Mouse (Mus musculus): Measurements from ENCODE around the gene Rap2a. TPM values are rescaled to one million over a fixed set of nuclear protein-coding genes. Genes with fewer than 3 reads are reported as not detected.

Gene Rap2a
- total and polyA plus RNA-seq, 3 experiments, result 1.3 to 1.5 (median 1.4) TPM

DNA sequence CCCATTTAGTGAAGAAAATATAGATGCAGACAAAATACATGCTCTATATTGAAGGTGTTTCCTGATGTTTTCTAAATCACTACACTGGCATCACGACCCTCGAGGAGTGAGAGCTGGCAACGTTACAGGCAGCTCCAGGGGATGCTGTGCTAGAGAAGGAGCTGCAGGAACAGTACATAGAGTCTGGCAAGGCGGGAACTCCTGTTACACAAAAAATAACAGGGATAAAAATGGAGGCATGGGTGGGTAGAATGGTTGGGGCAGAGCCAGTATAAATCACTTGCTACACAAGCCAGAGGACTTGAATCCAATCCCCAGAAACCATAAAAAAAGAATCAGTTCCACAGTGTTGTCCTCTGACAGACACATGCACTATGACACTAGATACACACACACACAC lies 37.0 kb upstream of the Rap2a start:
- no peak for TF ChIP-seq NELFE (IDR thresholded peaks at IDR 0.05; ENCODE audit: low read depth, low read length)
- TF ChIP-seq BHLHE40 (IDR thresholded peaks at IDR 0.05; ENCODE audit: low read depth, low read length), result no peak
- TF ChIP-seq CHD1 (IDR thresholded peaks at IDR 0.05; ENCODE audit: low read depth, low read length), result no peak
- TF ChIP-seq IRF4 (IDR thresholded peaks at IDR 0.05; ENCODE audit: low read depth, low read length), result no peak
- no peak for TF ChIP-seq HCFC1 (IDR thresholded peaks at IDR 0.05; ENCODE audit: low read depth, low read length)
- no peak for TF ChIP-seq UBTF (IDR thresholded peaks at IDR 0.05; ENCODE audit: low read depth, low read length)
- TF ChIP-seq RCOR1 (conservative IDR thresholded peaks at IDR 0.05; ENCODE audit: low read depth, low read length), result no peak
- TF ChIP-seq CTCF (conservative IDR thresholded peaks at IDR 0.05 in 1 of 2, IDR thresholded peaks at IDR 0.05 in 1 of 2; ENCODE audit: low read depth in 2 of 2, low read length in 2 of 2), result no peak
- no peak for TF ChIP-seq TBP (conservative IDR thresholded peaks at IDR 0.05; ENCODE audit: low read depth, low read length)
- TF ChIP-seq SIN3A (IDR thresholded peaks at IDR 0.05; ENCODE audit: low read length), result no peak
- TF ChIP-seq ZKSCAN1 (IDR thresholded peaks at IDR 0.05; ENCODE audit: borderline replicate concordance, low read depth, low read length), result no peak
- no peak for TF ChIP-seq MEF2A (IDR thresholded peaks at IDR 0.05; ENCODE audit: borderline replicate concordance, low read depth, low read length)
- H3K9me3 ChIP-seq (replicated peaks; ENCODE audit: low read length), result no peaks in the 10 kb centered on the region
- DNase-seq (ENCODE audit: extremely low read depth), result no peak
- H3K27ac ChIP-seq (ENCODE audit: insufficient read depth, low read depth), result no peak overlapping the region
- no peak overlapping the region for H3K4me3 ChIP-seq (replicated peaks in 1 of 3; ENCODE audit: low read depth in 2 of 3, low read length in 2 of 3, poor library complexity in 1 of 3)
- H3K36me3 ChIP-seq (replicated peaks in 1 of 2; ENCODE audit: control insufficient read depth in 1 of 2, insufficient read depth in 1 of 2, low read length in 1 of 2), result peaks cover 0 to 4% of the 10 kb centered on the region in 2 experiments
- no peaks in the 10 kb centered on the region for H3K79me2 ChIP-seq (replicated peaks; ENCODE audit: control insufficient read depth, extremely low read depth, insufficient read depth, poor library complexity, severe bottlenecking)
- no peak overlapping the region for H3K4me2 ChIP-seq (ENCODE audit: insufficient read depth, low read depth, poor library complexity, severe bottlenecking)
- in situ Hi-C loops (cut with MboI; ENCODE audit: low pct_ligation_motif_present, low pct_unique_long_range_greater_than_20kb, low sequenced_read_pairs), result no loop called here
- no peak overlapping the region for H3K9ac ChIP-seq (ENCODE audit: insufficient read depth, low read depth)
- no peaks in the 10 kb centered on the region for H3K27me3 ChIP-seq (replicated peaks)
- no peaks in the 10 kb centered on the region for H3K4me1 ChIP-seq (ENCODE audit: control insufficient read depth in 1 of 2, insufficient read depth in 2 of 2)
- dilution Hi-C loops (cut with MboI; ENCODE audit: extremely low pct_ligation_motif_present, extremely low pct_unique_long_range_greater_than_20kb, low sequenced_read_pairs), result no loop called here

DNA sequence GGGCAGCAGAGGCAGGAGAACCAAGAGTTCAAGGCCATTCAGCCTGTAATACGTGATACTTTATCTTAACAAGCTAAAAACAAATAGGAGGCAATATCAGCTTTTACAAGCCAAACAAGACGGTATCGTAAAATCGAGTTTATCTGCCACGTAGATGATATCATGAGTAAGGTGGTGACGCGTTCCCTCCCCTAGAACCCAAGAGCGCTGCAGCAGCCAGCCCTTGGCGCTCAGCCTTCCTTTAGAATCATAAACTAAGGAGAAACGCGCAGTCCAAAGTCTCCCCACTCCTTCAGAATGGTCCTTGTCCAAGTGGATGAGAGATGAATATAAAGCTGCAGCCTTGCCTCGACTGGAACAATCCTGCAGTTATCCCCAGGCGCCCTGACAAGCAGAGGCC lies 36.4 kb upstream of the Rap2a start:
- in situ Hi-C loops (cut with MboI; ENCODE audit: low pct_ligation_motif_present, low pct_unique_long_range_greater_than_20kb, low sequenced_read_pairs) (no loop called here), dilution Hi-C loops (cut with MboI; ENCODE audit: extremely low pct_ligation_motif_present, extremely low pct_unique_long_range_greater_than_20kb, low sequenced_read_pairs) (no loop called here)
- Histone ChIP-seq H3K4me1 (ENCODE audit: control insufficient read depth in 1 of 2, insufficient read depth in 2 of 2) (no peaks in the 10 kb centered on the region), H3K27ac (ENCODE audit: insufficient read depth, low read depth) (no peak overlapping the region), H3K79me2 (replicated peaks; ENCODE audit: control insufficient read depth, extremely low read depth, insufficient read depth, poor library complexity, severe bottlenecking) (no peaks in the 10 kb centered on the region), H3K4me2 (ENCODE audit: insufficient read depth, low read depth, poor library complexity, severe bottlenecking) (no peak overlapping the region), H3K27me3 (replicated peaks) (no peaks in the 10 kb centered on the region), H3K9me3 (replicated peaks; ENCODE audit: low read length) (no peaks in the 10 kb centered on the region), H3K36me3 (replicated peaks in 1 of 2; ENCODE audit: control insufficient read depth in 1 of 2, insufficient read depth in 1 of 2, low read length in 1 of 2) (peaks cover 0 to 3% of the 10 kb centered on the region in 2 experiments), H3K4me3 (replicated peaks in 1 of 3; ENCODE audit: low read depth in 2 of 3, low read length in 2 of 3, poor library complexity in 1 of 3) (no peak overlapping the region), H3K9ac (ENCODE audit: insufficient read depth, low read depth) (no peak overlapping the region)
- TF ChIP-seq NELFE (IDR thresholded peaks at IDR 0.05; ENCODE audit: low read depth, low read length) (no peak), MAZ (IDR thresholded peaks at IDR 0.05; ENCODE audit: low read depth, low read length) (no peak), PAX5 (IDR thresholded peaks at IDR 0.05; ENCODE audit: low read length) (no peak), ZMIZ1 (IDR thresholded peaks at IDR 0.05; ENCODE audit: low read depth, low read length) (no peak), ZNF384 (IDR thresholded peaks at IDR 0.05; ENCODE audit: low read depth, low read length) (no peak), NRF1 (IDR thresholded peaks at IDR 0.05; ENCODE audit: low read depth, low read length) (no peak), KAT2A (IDR thresholded peaks at IDR 0.05; ENCODE audit: insufficient replicate concordance, low read length) (no peak), JUN (IDR thresholded peaks at IDR 0.05; ENCODE audit: insufficient read depth, low read depth, low read length) (no peak), USF2 (conservative IDR thresholded peaks at IDR 0.05; ENCODE audit: low read depth, low read length) (no peak), JUND (conservative IDR thresholded peaks at IDR 0.05; ENCODE audit: low read depth, low read length) (no peak), BHLHE40 (IDR thresholded peaks at IDR 0.05; ENCODE audit: low read depth, low read length) (no peak), CTCF (conservative IDR thresholded peaks at IDR 0.05 in 1 of 2, IDR thresholded peaks at IDR 0.05 in 1 of 2; ENCODE audit: low read depth in 2 of 2, low read length in 2 of 2) (no peak), ELF1 (IDR thresholded peaks at IDR 0.05; ENCODE audit: low read depth, low read length) (no peak), MEF2A (IDR thresholded peaks at IDR 0.05; ENCODE audit: borderline replicate concordance, low read depth, low read length) (no peak), ZC3H11A (IDR thresholded peaks at IDR 0.05; ENCODE audit: low read depth, low read length) (no peak)
- no peak for DNase-seq (ENCODE audit: extremely low read depth)

Measured in CH12.LX (cell line).